Mouse (Mus musculus) CH12.LX (cell line): ENCODE measurements around the gene Deup1. TPM values are rescaled to one million over a fixed set of nuclear protein-coding genes. Genes with fewer than 3 reads are reported as not detected.
A peak's percentile ranks its signal among the peaks of the same experiment; 100 is the strongest.

Experiments used
- DNase-seq: peaks from one replicate; pipeline ENCODE4 v3.0.0-alpha.2; 2013; ENCODE audit errors: extremely low read depth
- H3K27ac ChIP-seq: 2 replicates; pipeline ENCODE4 v1.5.1; 2012; ENCODE audit warnings: low read depth, mild to moderate bottlenecking, control low read depth, moderate library complexity; ENCODE audit not compliant: insufficient read depth
- H3K27me3 ChIP-seq: replicated peaks from 2 replicates; pipeline ENCODE3; 2012; ENCODE audit warnings: inconsistent platforms
- H3K36me3 ChIP-seq, 2 experiments: replicated peaks in 1 of 2; 2 replicates each; pipeline versions ENCODE3 to v1.6.1; 2012; ENCODE audit warnings: inconsistent platforms in 1 of 2, low read length in 1 of 2, mild to moderate bottlenecking in 1 of 2, mixed read lengths in 1 of 2, moderate library complexity in 1 of 2; ENCODE audit not compliant: control insufficient read depth in 1 of 2, insufficient read depth in 1 of 2
- H3K4me1 ChIP-seq, 2 experiments: 2 replicates each; pipeline ENCODE4 v1.6.1; 2012; ENCODE audit warnings: inconsistent platforms in 1 of 2, moderate library complexity in 1 of 2; ENCODE audit not compliant: insufficient read depth in 2 of 2, control insufficient read depth in 1 of 2
- H3K4me2 ChIP-seq: 2 replicates; pipeline ENCODE4 v1.6.1; 2012; ENCODE audit warnings: low read depth, mild to moderate bottlenecking, control low read depth; ENCODE audit not compliant: poor library complexity, insufficient read depth, severe bottlenecking
- H3K4me3 ChIP-seq, 3 experiments: fragments of 150-350 bp in 1 of 3; sonication (generic) in 1 of 3; replicated peaks in 1 of 3; 2 replicates each; pipeline versions ENCODE3 to v1.5.1; 2011 to 2012; ENCODE audit warnings: low read depth in 2 of 3, low read length in 2 of 3, mild to moderate bottlenecking in 2 of 3, moderate library complexity in 2 of 3, control low read depth in 1 of 3, improper control_type of control experiment in 1 of 3, inconsistent platforms in 1 of 3, mixed read lengths in 1 of 3; ENCODE audit not compliant: poor library complexity in 1 of 3
- H3K79me2 ChIP-seq: replicated peaks from 2 replicates; pipeline ENCODE4 v1.6.1; 2012; ENCODE audit warnings: mild to moderate bottlenecking, moderate library complexity; ENCODE audit not compliant: control insufficient read depth, poor library complexity, insufficient read depth, severe bottlenecking; ENCODE audit errors: extremely low read depth
- H3K9ac ChIP-seq: 2 replicates; pipeline ENCODE4 v1.6.1; 2012; ENCODE audit warnings: low read depth, mild to moderate bottlenecking, control low read depth, moderate library complexity; ENCODE audit not compliant: insufficient read depth
- H3K9me3 ChIP-seq: replicated peaks from 2 replicates; pipeline ENCODE3; 2012; ENCODE audit warnings: low read length, inconsistent platforms, mixed read lengths
- CHD1 ChIP-seq: IDR thresholded peaks from 2 replicates; pipeline ENCODE4 v1.6.1; 2012; ENCODE audit warnings: low read depth, low read length, improper control_type of control experiment, inconsistent platforms
- CTCF ChIP-seq, 2 experiments: IDR thresholded peaks in 1 of 2; conservative IDR thresholded peaks in 1 of 2; 2 replicates each; pipeline ENCODE4 v1.5.1; 2011 to 2012; ENCODE audit warnings: low read depth in 2 of 2, low read length in 2 of 2, improper control_type of control experiment in 1 of 2, inconsistent platforms in 1 of 2, mild to moderate bottlenecking in 1 of 2, moderate library complexity in 1 of 2
- IRF4 ChIP-seq: IDR thresholded peaks from 2 replicates; pipeline ENCODE4 v1.6.1; 2014; ENCODE audit warnings: low read depth, mild to moderate bottlenecking, inconsistent platforms, low read length, improper control_type of control experiment
- MAX ChIP-seq: IDR thresholded peaks from 2 replicates; pipeline ENCODE4 v1.6.1; 2011; ENCODE audit warnings: low read length, improper control_type of control experiment
- MEF2A ChIP-seq: IDR thresholded peaks from 2 replicates; pipeline ENCODE4 v1.6.1; 2014; ENCODE audit warnings: low read depth, mild to moderate bottlenecking, inconsistent platforms, low read length, improper control_type of control experiment, borderline replicate concordance
- MXI1 ChIP-seq: IDR thresholded peaks from 2 replicates; pipeline ENCODE4 v1.6.1; 2011; ENCODE audit warnings: mild to moderate bottlenecking, low read depth, low read length, improper control_type of control experiment
- NRF1 ChIP-seq: IDR thresholded peaks from 2 replicates; pipeline ENCODE4 v1.6.1; 2014; ENCODE audit warnings: low read depth, mild to moderate bottlenecking, inconsistent platforms, low read length, improper control_type of control experiment, moderate library complexity
- RAD21 ChIP-seq: IDR thresholded peaks from 2 replicates; pipeline ENCODE4 v1.6.1; 2011; ENCODE audit warnings: low read depth, mild to moderate bottlenecking, low read length, improper control_type of control experiment, moderate library complexity
- RCOR1 ChIP-seq: conservative IDR thresholded peaks from 2 replicates; pipeline ENCODE4 v1.6.1; 2012; ENCODE audit warnings: low read depth, mild to moderate bottlenecking, inconsistent platforms, low read length, improper control_type of control experiment
- SIN3A ChIP-seq: IDR thresholded peaks from 2 replicates; pipeline ENCODE4 v1.6.1; 2012; ENCODE audit warnings: low read length, improper control_type of control experiment, inconsistent platforms
- SMC3 ChIP-seq: IDR thresholded peaks from 2 replicates; pipeline ENCODE4 v1.6.1; 2011; ENCODE audit warnings: low read depth, low read length, improper control_type of control experiment
- USF2 ChIP-seq: conservative IDR thresholded peaks from 2 replicates; pipeline ENCODE4 v1.6.1; 2011; ENCODE audit warnings: low read depth, low read length, improper control_type of control experiment
- ZMIZ1 ChIP-seq: IDR thresholded peaks from 2 replicates; pipeline ENCODE4 v1.6.1; 2012; ENCODE audit warnings: low read depth, mild to moderate bottlenecking, inconsistent platforms, low read length, improper control_type of control experiment
- dilution Hi-C: fragments of 300-500 bp; cut with MboI; formaldehyde crosslinking; loops from 2 replicates; pipeline ENCODE4 v1.14.3; 2020; ENCODE audit warnings: low sequenced_read_pairs; ENCODE audit not compliant: extremely low pct_unique_long_range_greater_than_20kb, extremely low pct_ligation_motif_present
- in situ Hi-C: fragments of 300-500 bp; cut with MboI; formaldehyde crosslinking; loops from 3 replicates; pipeline ENCODE4 v1.14.3; 2019; ENCODE audit warnings: low sequenced_read_pairs, low pct_ligation_motif_present, low pct_unique_long_range_greater_than_20kb, mixed read lengths
- polyA plus RNA-seq: library from polyadenylated mRNA; unstranded; fragments of >175 nt; gene quantifications from 2 replicates; pipeline ENCODE4 v1.2.1, GENCODE M21; 2012; ENCODE audit warnings: low read depth; ENCODE audit not compliant: insufficient read length
- total RNA-seq, 2 experiments: library from RNA; depleted of rRNA; stranded (reverse); fragments of 300-350 nt in 1 of 2; fragments of >200 nt in 1 of 2; gene quantifications; 2 replicates each; pipeline ENCODE4 v1.2.3; 2012 to 2014

Gene Deup1
- total and polyA plus RNA-seq, 3 experiments: 0.04 to 0.42 (median 0.29) TPM

DNA sequence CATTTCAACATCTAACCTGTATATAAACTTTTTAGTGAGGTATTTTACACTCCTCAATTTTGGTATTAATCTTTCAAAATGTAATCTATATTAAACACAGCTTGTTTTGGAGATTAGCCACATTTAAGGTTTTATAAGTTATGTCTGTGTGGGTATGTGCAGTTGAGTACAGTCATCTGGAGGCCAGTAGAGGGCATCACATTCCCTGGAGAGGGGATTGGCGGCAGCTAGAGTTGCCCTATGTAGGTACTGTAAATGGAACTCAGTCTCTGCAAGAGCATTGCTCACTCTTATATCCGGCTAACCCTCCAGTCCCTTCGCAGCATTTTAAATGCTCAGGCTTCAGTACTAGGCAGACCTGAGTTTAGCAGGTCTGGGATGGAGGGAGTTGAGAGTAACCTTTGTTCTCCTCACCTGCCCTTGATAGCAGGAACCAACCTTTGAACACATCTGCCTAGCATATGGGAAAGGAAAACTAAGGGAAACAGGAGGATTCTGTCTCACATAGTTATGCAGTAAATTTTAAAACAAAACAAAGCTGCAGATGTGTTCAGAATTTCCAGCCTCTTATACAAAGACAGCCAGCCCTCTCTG, 90.2 kb downstream of the Deup1 start:
- TF ChIP-seq RAD21 (peak; percentile 41), SMC3 (peak; percentile 56), USF2 (no peak), MEF2A (no peak), MAX (no peak), CTCF (conservative IDR thresholded peaks at IDR 0.05 in 1 of 2, IDR thresholded peaks at IDR 0.05 in 1 of 2; ENCODE audit: low read depth in 2 of 2, low read length in 2 of 2) (peak; percentile 13 to 51; a peak in 2 of 4 replicates), CHD1 (no peak)
- H3K4me2 ChIP-seq: no peak overlapping the region
- H3K9ac ChIP-seq: no peak overlapping the region
- in situ Hi-C loops (loop anchor here (10.0 kb wide), 1 partner anchor 137 kb away; no protein-coding TSS in a partner anchor), dilution Hi-C loops (no loop called here)
- H3K27me3 ChIP-seq: no peaks in the 10 kb centered on the region
- H3K9me3 ChIP-seq: no peaks in the 10 kb centered on the region
- H3K4me1 ChIP-seq: peaks cover 44 to 97% of the 10 kb centered on the region in 2 experiments
- no peak overlapping the region for H3K4me3 ChIP-seq
- DNase-seq: no peak
- peaks cover 2 to 51% of the 10 kb centered on the region in 2 experiments for H3K36me3 ChIP-seq
- no peaks in the 10 kb centered on the region for H3K79me2 ChIP-seq
- no peak overlapping the region for H3K27ac ChIP-seq

DNA sequence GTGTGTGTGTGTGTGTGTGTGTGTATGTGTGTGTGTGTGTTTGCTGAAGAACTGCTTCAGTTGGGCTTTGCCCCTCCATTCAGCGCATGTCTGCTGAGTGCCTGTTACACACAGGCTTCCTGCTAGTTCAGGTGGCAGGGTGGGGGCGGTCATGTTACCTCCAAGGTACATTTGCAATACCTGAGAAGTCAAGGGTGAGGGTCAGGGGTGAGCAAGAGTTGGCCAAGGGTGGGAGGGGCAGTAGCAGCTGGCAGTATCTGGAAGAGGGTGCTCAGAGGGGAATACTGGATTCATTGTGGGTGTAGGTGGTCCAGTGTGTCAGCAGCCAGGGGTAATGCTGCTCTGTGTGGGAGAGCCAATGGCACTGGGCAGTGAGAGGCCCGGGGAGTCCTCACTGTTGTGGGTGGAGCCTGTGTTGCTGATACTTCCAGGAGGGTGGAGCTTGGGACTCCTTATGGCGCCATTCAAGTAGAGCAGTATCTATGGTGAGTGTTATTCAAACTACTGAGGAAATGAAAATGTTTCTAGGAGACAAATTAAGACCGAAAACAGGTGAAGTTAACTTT, 90.8 kb downstream of the Deup1 start:
- Histone ChIP-seq H3K4me3 (no peak overlapping the region), H3K4me2 (no peak overlapping the region), H3K9ac (no peak overlapping the region), H3K27me3 (no peaks in the 10 kb centered on the region), H3K36me3 (peaks cover 2 to 56% of the 10 kb centered on the region in 2 experiments), H3K27ac (no peak overlapping the region), H3K79me2 (no peaks in the 10 kb centered on the region), H3K4me1 (peaks cover 42 to 97% of the 10 kb centered on the region in 2 experiments), H3K9me3 (no peaks in the 10 kb centered on the region)
- in situ Hi-C loops (loop anchor here (10.0 kb wide), 1 partner anchor 138 kb away; no protein-coding TSS in a partner anchor), dilution Hi-C loops (no loop called here)
- DNase-seq: no peak
- no peak for TF ChIP-seq RCOR1
- TF ChIP-seq MXI1: no peak
- no peak for TF ChIP-seq NRF1
- no peak for TF ChIP-seq SMC3
- TF ChIP-seq CTCF (conservative IDR thresholded peaks at IDR 0.05 in 1 of 2, IDR thresholded peaks at IDR 0.05 in 1 of 2; ENCODE audit: low read depth in 2 of 2, low read length in 2 of 2): no peak
- TF ChIP-seq ZMIZ1: no peak
- TF ChIP-seq SIN3A: no peak
- TF ChIP-seq CHD1: no peak

DNA sequence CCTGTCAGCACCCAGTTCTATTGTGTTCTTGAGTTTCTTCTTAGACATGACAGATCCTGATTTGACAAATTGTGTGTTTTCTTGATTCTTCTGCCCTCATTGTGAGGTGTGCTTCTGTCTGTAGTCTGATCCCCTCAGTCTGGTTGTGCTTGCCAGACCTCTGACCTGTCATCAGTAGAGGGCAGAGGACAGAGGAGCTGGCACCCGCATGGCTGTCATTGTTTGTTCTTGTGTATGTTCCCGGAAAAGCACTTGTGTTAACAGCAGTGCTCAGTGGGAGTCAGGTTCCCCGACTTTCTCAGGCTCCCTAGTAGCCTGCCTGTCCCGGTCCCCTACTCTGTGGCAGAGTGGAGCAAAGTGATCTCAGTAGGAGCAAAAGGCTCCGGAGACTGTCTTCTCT, 92.3 kb downstream of the Deup1 start:
- Histone ChIP-seq H3K9me3 (no peaks in the 10 kb centered on the region), H3K4me3 (no peak overlapping the region), H3K4me1 (peaks cover 42 to 97% of the 10 kb centered on the region in 2 experiments), H3K4me2 (no peak overlapping the region), H3K36me3 (peaks cover 8 to 57% of the 10 kb centered on the region in 2 experiments), H3K27ac (no peak overlapping the region), H3K79me2 (no peaks in the 10 kb centered on the region), H3K27me3 (no peaks in the 10 kb centered on the region), H3K9ac (no peak overlapping the region)
- no peak for TF ChIP-seq IRF4
- in situ Hi-C loops: loop anchor here (10.0 kb wide), 1 partner anchor 139 kb away; no protein-coding TSS in a partner anchor
- DNase-seq: no peak
- dilution Hi-C loops: no loop called here
